Mouse (Mus musculus) midbrain, embryonic 11.5 days (tissue): ENCODE results near the gene Sptbn4. TPM values are rescaled to one million over a fixed set of nuclear protein-coding genes. Genes with fewer than 3 reads are reported as not detected.

Source experiments
- ATAC-seq: fragments of 200-750 bp; cut with Nextera tagmentation; 2 replicates; pipeline ENCODE4 v1.8.0; 2017; ENCODE audit warnings: moderate TSS enrichment, moderate library complexity; ENCODE audit not compliant: low FRiP score
- DNase-seq: peaks from one replicate; pipeline ENCODE4 v3.0.0; 2015; ENCODE audit warnings: low spot score; ENCODE audit errors: missing footprints
- H3K27ac ChIP-seq: fragments of 300-500 bp; sonication (generic); 2 replicates; pipeline ENCODE4 v1.5.1; 2014; ENCODE audit warnings: low read depth, low read length
- H3K27me3 ChIP-seq: fragments of 300-500 bp; sonication (generic); 2 replicates; pipeline ENCODE4 v1.6.1; 2014; ENCODE audit warnings: mild to moderate bottlenecking, low read length, moderate library complexity, mixed read lengths; ENCODE audit not compliant: control insufficient read depth, insufficient read depth
- H3K36me3 ChIP-seq: fragments of 300-500 bp; sonication (generic); 2 replicates; pipeline ENCODE4 v1.6.1; 2014; ENCODE audit warnings: mild to moderate bottlenecking, low read length, moderate library complexity, mixed read lengths; ENCODE audit not compliant: control insufficient read depth, insufficient read depth
- H3K4me1 ChIP-seq: fragments of 300-500 bp; sonication (generic); 2 replicates; pipeline ENCODE4 v1.6.1; 2014; ENCODE audit warnings: low read length; ENCODE audit not compliant: control insufficient read depth, insufficient read depth
- H3K4me2 ChIP-seq: fragments of 300-500 bp; sonication (generic); 2 replicates; pipeline ENCODE4 v1.6.1; 2014; ENCODE audit warnings: mild to moderate bottlenecking, moderate library complexity
- H3K4me3 ChIP-seq: fragments of 300-500 bp; sonication (generic); 2 replicates; pipeline ENCODE4 v1.5.1; 2014; ENCODE audit warnings: low read depth, low read length
- H3K9ac ChIP-seq: fragments of 300-500 bp; sonication (generic); 2 replicates; pipeline ENCODE4 v1.6.1; 2014; ENCODE audit warnings: low read length
- H3K9me3 ChIP-seq: fragments of 300-500 bp; sonication (generic); 2 replicates; pipeline ENCODE4 v1.6.1; 2016; ENCODE audit warnings: low read length; ENCODE audit not compliant: control insufficient read depth
- WGBS: fragments of 180-500 bp; shearing (Covaris S2); extraction: QIAGEN DNeasy Blood & Tissue Kit; methylation state at CpG from one replicate; pipeline ENCODE4 v1.1.7; 2014; 5-methylcytosine and 5-hydroxymethylcytosine counted together
- polyA plus RNA-seq: library from polyadenylated mRNA; unstranded; fragments of >200 nt; fragmentation: Nextera tagmentation; extraction: Ambion mirVana; gene quantifications from 2 replicates; pipeline ENCODE4 v1.2.1, GENCODE M21; 2014

The Sptbn4 gene
- polyA plus RNA-seq, 1 experiment from 2014 or later: 0.31 TPM

DNA sequence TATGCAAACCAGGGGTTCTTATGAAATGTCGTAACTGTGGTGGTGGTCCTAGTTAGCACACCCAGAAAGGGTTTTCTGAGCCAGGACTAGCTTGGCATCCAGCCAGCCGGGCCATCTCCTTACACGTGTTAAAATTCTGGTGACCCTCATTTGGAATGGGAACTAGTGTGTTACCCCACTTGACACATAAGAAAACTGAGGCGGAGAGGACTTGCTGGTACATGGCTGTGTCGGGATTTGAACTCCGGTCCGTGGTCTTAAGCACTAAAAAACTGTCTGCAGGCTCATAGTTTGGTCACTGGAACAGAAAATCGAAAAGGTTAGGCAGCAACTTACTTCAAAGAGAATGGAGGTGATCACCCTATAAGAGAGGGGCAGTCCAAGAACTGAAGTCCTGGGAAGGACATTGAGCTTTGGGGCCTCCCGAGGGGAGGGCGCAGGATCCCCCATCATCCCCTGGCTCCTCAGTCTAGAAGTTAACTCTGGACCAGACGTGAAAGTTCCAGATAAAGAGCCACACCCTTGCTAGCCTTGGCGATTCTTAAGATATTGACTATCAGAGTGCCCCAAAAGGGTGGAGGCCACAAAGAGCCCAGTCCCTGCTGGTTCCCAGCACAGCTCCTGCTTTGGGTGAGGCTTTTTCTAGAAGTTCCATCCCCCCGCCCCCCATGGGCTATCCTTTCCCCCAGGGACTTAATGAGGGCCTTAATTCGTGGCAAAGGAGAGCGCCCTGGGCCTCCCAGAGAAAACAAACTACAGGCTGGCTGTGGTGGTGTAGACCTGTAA lies 1.1 kb upstream of the Sptbn4 start:
- Histone ChIP-seq H3K9me3 (no peaks in the 10 kb centered on the region), H3K4me3 (peak overlapping the region; percentile 45), H3K27me3 (peaks cover 23% of the 10 kb centered on the region), H3K4me1 (peaks cover 11% of the 10 kb centered on the region), H3K36me3 (no peaks in the 10 kb centered on the region), H3K9ac (no peak overlapping the region), H3K4me2 (peak overlapping the region; percentile 69), H3K27ac (no peak overlapping the region)
- no peak for DNase-seq
- ATAC-seq: no peak
- 56% methylated on average over 15 of the region's 15 CpGs for WGBS

DNA sequence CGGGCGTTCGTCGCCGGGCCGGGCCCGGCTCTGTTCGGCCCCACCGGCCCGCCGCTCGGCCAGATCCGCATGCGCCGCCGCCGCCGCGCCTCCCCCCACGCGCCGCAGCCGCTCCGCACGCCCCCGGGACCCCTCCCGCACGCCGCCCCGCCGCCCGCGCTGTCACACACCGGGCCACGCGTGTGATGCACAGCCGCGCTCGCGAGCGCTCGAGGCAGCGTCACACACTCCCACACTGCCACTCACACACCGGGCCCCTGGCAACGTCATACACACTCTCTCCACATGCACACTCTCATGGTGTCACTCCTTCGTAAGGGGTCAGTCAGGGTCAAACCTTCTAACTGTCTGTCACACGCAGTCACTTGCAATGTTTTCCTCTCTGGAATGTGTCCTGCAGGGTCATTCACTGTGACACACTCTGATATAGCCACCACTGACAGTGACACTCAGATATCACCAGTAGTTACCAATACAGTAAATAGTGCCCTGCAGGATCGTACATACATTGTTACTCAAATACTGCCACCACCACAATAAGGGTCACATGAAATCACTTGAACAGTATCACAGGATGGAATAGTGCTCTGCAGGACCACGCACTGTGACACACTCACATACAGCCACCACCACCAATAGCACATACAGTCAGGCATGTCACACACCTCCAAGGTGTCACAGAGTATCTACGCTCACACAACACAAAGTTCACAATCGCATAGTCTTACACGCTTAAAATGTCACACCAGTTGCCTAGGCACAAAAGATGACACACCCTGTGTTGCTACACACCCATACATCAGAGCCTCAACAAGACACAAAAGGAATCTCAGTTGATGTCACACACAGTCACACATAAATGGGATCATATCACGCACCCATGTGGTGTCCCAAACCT lies 716 bp downstream of the Sptbn4 start:
- Histone ChIP-seq H3K9ac (peak overlapping the region; percentile 68), H3K4me2 (peak overlapping the region; percentile 95), H3K36me3 (no peaks in the 10 kb centered on the region), H3K27me3 (peaks cover 23% of the 10 kb centered on the region), H3K9me3 (no peaks in the 10 kb centered on the region), H3K27ac (no peak overlapping the region), H3K4me3 (peak overlapping the region; percentile 54), H3K4me1 (peaks cover 11% of the 10 kb centered on the region)
- DNase-seq (peak; percentile 88), ATAC-seq (peak; percentile 22)
- WGBS: 9% methylated on average over 41 of the region's 53 CpGs

DNA sequence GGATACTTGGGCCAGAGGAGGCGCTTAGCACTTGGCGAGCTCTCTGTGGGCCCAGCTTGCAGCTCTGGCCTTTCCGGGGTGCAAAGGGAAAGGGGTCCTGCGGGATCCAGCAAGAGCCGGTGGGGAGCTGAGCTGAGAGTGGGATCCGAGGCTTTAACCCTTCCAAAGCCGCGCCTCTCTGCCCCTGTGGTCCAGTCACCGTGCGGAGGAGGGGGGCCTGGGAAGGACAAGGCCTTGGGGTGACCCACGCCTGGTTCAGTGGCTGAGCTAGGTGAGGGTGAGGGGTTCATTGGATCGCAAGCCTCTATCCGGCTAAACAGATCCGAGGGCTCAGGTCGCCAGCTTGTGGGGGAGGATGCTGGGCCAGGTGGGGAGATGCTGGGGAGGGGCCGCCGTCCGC lies 1.4 kb downstream of the Sptbn4 start:
- Histone ChIP-seq H3K9ac (peak overlapping the region; percentile 68), H3K4me1 (peaks cover 11% of the 10 kb centered on the region), H3K9me3 (no peaks in the 10 kb centered on the region), H3K27ac (no peak overlapping the region), H3K4me3 (peak overlapping the region; percentile 54), H3K36me3 (no peaks in the 10 kb centered on the region), H3K4me2 (peak overlapping the region; percentile 95), H3K27me3 (peaks cover 23% of the 10 kb centered on the region)
- ATAC-seq (no peak), DNase-seq (peak; percentile 91)
- WGBS: 3% methylated on average over 18 of the region's 18 CpGs

GRCm38 (mm10) chr7:27440014-27440413 lies 7.5 kb downstream of the Sptbn4 start:
- H3K36me3 ChIP-seq: no peaks in the 10 kb centered on the region
- peaks cover 2% of the 10 kb centered on the region; the same call in 1 of the 2 replicates for H3K27me3 ChIP-seq
- H3K4me2 ChIP-seq: no peak overlapping the region
- no peak for ATAC-seq
- H3K27ac ChIP-seq: no peak overlapping the region
- no peak for DNase-seq
- peaks cover 4% of the 10 kb centered on the region; the same call in 1 of the 2 replicates for H3K9me3 ChIP-seq
- H3K9ac ChIP-seq: no peak overlapping the region
- WGBS: 72% methylated on average over 4 of the region's 4 CpGs
- H3K4me1 ChIP-seq: no peaks in the 10 kb centered on the region
- H3K4me3 ChIP-seq: no peak overlapping the region

GRCm38 (mm10) chr7:27437544-27437943 lies 9.9 kb downstream of the Sptbn4 start:
- no peak for DNase-seq
- H3K9me3 ChIP-seq: peaks cover 4% of the 10 kb centered on the region; the same call in 1 of the 2 replicates
- no peak overlapping the region for H3K4me2 ChIP-seq
- H3K4me1 ChIP-seq: no peaks in the 10 kb centered on the region
- H3K4me3 ChIP-seq: no peak overlapping the region
- no peak overlapping the region for H3K9ac ChIP-seq
- no peak overlapping the region for H3K27ac ChIP-seq
- no peaks in the 10 kb centered on the region for H3K36me3 ChIP-seq
- WGBS: 57% methylated on average over 5 of the region's 5 CpGs
- H3K27me3 ChIP-seq: peaks cover 5% of the 10 kb centered on the region; the same call in 1 of the 2 replicates
- no peak for ATAC-seq

DNA sequence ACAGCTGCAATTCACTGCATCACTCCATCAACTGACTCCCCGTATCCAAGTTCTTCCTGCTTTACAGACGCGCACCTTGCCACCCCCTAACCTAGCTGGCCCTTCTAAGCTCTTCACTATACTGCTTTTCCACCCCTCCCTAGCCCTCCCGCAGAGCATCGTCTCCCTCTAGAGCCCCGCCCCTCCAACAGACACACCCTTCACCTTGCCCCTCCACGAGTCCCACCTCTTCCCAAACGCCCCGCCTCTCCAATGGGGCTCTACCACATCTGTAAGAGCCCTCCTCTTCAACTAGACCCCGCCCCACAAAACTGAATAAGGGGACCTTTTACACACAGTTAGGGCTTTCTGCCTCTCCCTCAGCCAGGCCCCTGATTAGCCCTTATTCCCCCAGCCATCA lies 13.7 kb downstream of the Sptbn4 start:
- H3K4me2 ChIP-seq: no peak overlapping the region

GRCm38 (mm10) chr7:27433349-27433748 lies 14.1 kb downstream of the Sptbn4 start:
- H3K4me3 ChIP-seq: no peak overlapping the region
- no peak for ATAC-seq
- WGBS: 33% methylated on average over 10 of the region's 10 CpGs

More for the DNA sequence above, 13.7 kb downstream of the Sptbn4 start:
- Histone ChIP-seq H3K9me3 (peaks cover 5% of the 10 kb centered on the region), H3K9ac (no peak overlapping the region), H3K27ac (no peak overlapping the region), H3K27me3 (peaks cover 5% of the 10 kb centered on the region; the same call in 1 of the 2 replicates), H3K4me3 (no peak overlapping the region), H3K4me1 (no peaks in the 10 kb centered on the region), H3K36me3 (no peaks in the 10 kb centered on the region)
- no peak for DNase-seq
- 14% methylated on average over 10 of the region's 10 CpGs for WGBS
- no peak for ATAC-seq

GRCm38 (mm10) chr7:27429135-27429534 lies 18.4 kb downstream of the Sptbn4 start:
- no peak overlapping the region for H3K4me2 ChIP-seq
- peaks cover 4% of the 10 kb centered on the region; the same call in 1 of the 2 replicates for H3K27me3 ChIP-seq
- no peaks in the 10 kb centered on the region for H3K4me1 ChIP-seq
- H3K9me3 ChIP-seq: peaks cover 5% of the 10 kb centered on the region
- ATAC-seq: no peak
- DNase-seq: no peak
- H3K36me3 ChIP-seq: no peaks in the 10 kb centered on the region
- WGBS: 65% methylated on average over 2 of the region's 2 CpGs
- no peak overlapping the region for H3K27ac ChIP-seq
- no peak overlapping the region for H3K4me3 ChIP-seq
- H3K9ac ChIP-seq: no peak overlapping the region

More at GRCm38 (mm10) chr7:27433349-27433748, 14.1 kb downstream of the Sptbn4 start:
- no peak for DNase-seq
- Histone ChIP-seq H3K9me3 (peaks cover 5% of the 10 kb centered on the region), H3K9ac (no peak overlapping the region), H3K4me1 (no peaks in the 10 kb centered on the region), H3K36me3 (no peaks in the 10 kb centered on the region), H3K27me3 (peaks cover 5% of the 10 kb centered on the region; the same call in 1 of the 2 replicates), H3K27ac (no peak overlapping the region), H3K4me2 (no peak overlapping the region)

- H3K36me3 ChIP-seq: no peaks in the 10 kb centered on the region
- no peaks in the 10 kb centered on the region for H3K4me1 ChIP-seq
Observed at GRCm38 (mm10) chr7:27428002-27428401, 19.5 kb downstream of the Sptbn4 start.

More at GRCm38 (mm10) chr7:27428002-27428401, 19.5 kb downstream of the Sptbn4 start:
- ATAC-seq (no peak), DNase-seq (no peak)
- H3K27ac ChIP-seq: no peak overlapping the region
- no peaks in the 10 kb centered on the region for H3K27me3 ChIP-seq
- no peak overlapping the region for H3K4me3 ChIP-seq
- no peak overlapping the region for H3K9ac ChIP-seq
- H3K9me3 ChIP-seq: peaks cover 5% of the 10 kb centered on the region
- H3K4me2 ChIP-seq: no peak overlapping the region
- WGBS: 85% methylated on average over 11 of the region's 11 CpGs
